Mouse (Mus musculus) retina, adult 2 months (tissue): ENCODE data around the gene Larp4b.
"Not testable (repeated sequence)": the region's sequence is repeated elsewhere in the genome, so short reads cannot be mapped to it uniquely, and the experiment has no call there.

Experiments used
- DNase-seq: peaks from one replicate; pipeline ENCODE4 v3.0.0-alpha.2; 2012; ENCODE audit warnings: low read depth, low spot score

Gene Larp4b

DNA sequence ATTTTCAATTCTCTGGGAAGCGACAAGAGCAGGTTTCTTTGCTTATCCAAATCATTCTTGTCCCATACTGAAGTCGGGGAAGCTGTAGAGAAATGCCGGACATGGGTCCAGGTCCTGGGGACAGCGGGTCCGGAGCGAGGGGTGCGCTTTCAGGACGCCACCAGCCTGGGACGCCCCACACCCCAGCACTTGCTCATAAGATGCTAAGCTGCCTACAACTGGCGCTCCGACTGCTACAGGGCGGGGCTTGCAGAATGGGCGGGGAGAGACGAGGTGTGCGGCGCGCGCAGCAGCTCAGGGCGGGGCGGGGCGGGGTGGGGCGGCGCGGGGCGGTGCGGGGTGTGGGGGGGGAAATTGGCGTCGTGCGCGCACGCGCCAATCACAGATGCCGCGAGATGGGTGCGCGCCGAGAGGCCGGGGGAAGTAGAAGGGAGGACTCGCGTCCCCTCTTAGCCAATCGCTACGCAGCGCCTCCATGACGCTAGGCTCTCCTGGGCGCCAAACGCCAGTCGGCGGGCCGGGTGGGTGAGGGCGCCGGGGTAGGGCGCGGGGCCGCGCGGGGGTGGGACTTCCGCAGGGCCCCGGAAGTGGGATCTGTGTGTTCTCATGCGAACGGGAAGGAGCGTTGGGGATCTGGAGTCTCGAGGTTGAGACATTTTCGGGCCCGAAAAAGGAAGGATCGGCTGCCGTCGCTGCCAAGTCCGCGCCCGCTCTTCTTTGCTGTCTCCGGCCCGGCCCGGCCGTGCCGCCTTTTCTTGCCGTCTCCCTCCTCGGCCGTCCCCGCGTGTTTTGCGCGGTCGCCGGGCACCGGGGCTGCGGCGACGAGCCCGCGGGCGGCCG lies at the start of gene Larp4b:
Gene Larp4b, plus strand, starts transcription at position 566 of the 840 bp plus-strand sequence.
- peak; percentile 95 for DNase-seq

DNA sequence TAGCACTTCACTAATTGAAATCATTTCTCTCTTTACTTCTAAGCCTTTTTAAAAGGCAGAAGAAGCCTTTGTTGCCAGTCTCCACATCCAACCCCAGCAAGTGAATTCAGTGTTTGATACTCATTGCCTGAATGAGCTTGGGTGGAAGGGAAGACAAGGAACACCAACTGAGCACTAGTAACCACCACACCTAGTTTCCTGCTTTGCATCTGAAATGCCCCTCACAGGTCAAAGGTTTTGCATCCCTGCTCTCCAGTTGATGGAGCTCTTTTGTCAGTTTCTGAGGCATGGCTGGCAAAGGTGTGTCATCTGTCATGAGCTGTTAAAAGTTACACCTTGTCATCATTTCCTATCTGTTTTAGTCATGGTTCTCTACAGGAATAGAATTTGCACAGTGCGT lies 49.0 kb upstream of the Larp4b start:
- DNase-seq, result no peak

DNA sequence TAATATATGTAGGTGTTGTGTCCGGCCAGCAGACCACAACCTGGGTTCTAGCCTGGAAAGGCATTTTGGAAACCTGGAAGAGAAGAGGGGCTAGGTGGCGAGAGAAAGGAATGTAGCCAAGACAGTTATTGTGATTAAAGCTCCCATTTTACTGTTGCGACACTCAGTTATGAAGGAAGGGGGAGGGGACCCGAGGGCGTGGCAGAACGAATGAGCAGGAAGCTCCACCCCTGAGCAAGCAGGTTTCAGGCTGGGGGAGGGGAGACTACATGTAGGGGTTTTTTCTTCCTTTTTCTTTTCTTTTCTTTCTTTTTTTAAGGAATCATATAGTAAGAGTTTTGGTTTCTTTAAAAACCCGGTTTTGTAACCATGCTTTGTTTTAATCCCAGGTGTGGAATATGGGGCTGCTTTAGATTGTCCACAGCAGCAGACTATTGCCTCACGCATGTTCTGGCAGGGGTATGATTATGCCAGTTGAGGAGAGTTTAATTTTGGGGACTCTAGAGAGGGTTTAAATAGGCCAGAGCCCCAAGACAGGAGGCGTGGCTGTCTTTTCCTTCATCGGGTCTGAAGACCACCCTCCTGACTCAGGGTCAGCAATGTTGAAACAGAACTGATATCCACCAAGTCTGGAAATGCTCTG lies 41.5 kb upstream of the Larp4b start:
- not testable (repeated sequence) for DNase-seq

DNA sequence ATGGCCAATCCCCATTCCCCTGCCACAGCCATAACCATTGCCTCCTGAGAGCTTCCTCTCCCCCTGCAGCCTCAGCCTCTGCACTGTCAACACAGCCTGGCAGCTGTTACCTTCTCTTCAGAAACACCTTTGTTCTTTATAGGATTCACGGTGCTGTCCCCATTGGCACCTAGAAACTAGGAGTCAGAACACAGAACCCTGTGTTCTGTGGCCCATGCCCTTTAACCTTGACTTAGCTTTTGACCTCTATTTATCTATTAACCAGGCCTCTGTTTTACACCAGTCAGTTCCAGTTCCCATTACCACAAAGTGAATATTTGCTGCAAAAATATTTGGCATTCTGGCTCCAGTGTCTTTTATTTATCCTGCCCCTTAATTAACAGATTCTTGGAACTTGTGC lies 36.4 kb upstream of the Larp4b start:
- no peak for DNase-seq

DNA sequence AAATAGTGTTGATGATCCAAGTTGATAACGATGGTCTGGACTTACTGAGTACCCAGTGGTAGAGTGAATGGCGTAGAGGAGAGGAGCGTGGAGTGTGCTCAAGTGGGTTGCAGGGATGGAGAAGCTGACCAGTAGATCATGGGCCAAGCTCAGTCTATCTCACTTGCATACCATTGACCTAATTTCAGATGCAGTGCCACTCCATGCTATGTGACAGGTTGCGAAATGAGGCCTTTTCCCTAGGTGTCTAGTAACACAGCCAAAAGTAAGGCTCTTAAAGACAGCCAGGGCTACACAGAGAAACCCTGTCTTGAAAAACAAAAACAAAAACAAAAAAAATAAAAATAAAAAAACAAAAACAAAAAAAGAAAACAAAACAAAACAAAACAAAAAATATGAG lies 35.0 kb upstream of the Larp4b start:
- DNase-seq, result no peak

DNA sequence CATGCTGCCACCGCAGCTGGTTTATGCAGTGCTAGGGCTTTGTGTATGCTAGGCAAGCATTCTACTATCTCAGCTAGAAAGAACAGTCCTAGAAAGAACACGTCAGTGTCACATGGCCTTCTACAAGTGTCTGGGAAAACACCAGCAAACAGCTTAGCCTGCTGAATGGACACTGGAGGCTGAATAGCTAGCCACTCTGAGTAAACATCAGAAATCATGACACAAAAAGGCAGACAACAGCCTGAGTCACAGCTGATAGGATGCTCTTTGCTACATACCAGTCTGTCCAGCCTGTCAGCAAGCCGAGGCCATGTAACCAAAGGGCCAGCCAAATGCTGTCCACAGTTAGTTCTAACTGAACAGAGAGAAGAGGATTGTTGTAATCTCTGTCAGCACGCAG lies 32.3 kb upstream of the Larp4b start:
- DNase-seq, result no peak

DNA sequence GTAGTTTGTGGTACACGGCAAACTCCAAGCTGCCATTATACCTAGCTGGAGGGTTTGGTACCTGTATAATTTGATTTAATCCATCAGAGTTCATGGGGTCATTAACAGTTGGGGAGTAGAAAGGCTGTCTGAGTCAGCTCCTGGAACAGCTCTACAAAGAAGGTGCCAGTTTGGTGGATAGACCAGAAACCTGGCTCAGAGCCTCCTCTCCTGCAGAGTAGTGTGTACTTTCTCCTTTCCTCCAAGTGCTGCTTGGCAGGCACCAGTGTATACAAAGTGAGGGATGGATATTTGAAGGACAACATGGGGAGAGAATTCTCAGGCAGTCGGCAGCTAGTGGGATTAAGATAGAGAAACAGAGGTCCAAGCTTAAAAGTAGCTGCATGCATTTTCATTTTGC lies 29.5 kb upstream of the Larp4b start:
- DNase-seq, result no peak

DNA sequence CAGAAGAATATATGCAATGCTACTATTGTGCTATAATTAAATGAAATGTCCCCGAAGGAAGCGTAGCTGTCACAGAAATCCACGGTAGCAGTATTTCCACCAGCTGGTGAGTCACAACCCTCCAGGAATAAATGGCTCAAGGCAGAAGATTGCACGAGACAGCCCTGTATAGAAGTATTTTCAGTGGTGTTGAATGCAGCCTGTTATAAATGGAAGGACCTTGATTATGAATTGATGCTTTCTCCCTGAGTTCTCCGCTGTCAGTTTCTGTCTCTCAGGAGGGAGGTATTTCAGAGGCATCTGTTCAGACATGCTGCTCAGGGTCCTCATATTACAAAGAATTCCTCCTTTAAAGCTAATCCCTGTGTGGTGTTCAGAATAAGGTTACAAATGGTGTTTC lies 27.6 kb upstream of the Larp4b start:
- no peak for DNase-seq

DNA sequence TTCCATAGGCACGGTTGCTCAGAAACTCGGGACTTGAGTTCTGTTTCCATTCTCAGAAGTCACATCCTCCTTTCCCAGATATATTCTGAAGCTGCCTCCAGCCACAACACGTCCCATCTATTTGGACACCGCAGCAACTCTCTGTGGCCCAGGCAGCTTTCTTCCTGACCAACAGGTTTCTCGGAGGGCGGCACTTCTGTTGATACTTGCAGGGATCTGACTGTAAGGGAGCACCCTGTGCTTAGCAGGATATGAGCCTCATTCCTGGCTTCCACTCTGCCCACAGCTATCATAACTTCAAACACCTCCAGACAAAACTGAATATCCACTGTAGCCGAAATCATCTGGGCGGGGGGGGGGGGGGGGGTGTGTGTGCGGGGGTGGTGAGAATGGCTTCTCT lies 22.7 kb upstream of the Larp4b start:
- no peak for DNase-seq

DNA sequence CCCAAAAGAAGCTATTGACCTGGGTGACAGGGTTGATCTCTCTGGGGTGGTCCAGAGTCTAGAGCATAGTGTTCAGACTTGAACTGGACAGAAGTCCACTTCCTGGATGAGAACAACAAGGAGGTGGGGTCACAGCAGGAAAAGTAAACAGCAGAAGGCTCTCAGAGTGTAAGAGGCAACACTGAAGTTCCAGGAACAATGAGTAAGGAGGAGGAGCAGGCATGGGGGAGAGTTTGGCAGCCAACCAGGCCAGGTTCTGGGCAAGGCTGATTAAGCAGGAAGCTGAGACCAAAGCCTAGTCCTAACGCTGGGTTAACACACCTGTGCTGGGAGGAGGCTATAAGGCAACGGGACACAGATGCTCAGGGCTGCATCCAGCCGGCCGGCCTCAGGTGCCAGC lies 19.9 kb upstream of the Larp4b start:
- no peak for DNase-seq

DNA sequence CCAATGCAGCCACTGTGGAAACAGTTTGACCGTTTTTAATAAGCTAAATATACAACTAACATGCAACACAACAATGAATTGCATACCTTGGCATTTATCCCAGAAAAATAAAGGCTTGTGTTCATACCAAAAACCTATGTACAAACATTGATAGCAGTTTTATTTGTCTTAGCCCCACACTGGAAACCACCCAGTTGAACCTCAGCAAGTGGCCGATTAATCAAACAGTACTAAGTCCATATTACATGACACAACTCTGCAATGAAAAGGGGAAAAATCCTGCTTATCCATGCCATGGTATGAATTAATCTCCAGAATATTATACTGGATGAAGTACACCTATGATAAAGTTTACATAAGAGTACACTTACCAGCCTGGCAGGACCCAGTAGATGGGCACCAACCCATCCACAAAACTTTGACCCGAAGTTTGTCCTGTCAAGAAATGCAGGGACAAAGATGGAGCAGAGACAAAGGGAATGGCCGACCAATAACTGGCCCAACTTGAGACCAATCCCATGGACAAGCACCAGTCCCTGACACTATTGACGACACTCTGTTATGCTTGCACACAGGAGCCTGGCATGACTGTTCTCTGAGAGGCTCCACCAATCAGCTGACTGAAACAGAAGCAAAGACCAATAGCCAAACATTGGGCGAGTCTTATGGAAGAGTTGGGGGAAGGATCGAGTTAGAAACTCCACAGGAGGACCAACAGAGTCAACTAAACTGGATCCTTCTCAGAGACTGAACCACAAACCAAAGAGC lies 17.7 kb upstream of the Larp4b start:
- no peak for DNase-seq

DNA sequence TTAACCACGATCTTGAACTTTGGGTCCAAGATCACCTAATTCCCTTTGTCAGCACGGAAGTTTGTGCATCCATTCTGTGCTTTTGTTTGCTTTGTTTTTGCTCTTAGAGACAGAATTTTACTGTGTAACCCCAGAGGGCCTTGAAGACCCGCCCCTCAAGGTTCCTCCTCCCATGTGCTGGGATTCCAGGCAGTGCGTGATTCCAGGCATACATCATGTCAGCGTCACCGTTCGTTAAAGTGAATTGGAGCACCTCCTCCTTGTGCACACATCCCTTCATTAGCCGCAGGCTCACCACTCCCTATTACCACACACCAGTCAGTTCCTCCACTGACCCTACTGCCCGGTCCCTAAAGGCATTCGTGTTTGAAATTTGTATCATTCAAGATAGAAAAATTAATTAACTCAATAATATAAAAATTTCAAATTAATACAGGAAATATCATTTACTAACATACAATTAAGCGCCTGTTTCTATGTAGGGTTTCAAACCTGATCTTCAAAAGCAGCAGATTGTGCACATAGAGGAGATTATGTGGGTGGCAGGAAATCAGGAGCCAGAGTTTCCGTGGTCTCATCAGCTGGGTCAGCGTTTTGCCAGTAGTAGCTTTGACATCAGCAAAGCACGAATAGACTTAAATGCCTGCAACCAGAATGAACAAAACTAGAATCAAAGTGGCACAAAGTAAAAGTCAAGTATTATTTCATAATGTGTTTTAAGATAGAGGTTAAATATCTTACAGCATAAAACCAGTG lies 11.4 kb upstream of the Larp4b start:
- no peak for DNase-seq

DNA sequence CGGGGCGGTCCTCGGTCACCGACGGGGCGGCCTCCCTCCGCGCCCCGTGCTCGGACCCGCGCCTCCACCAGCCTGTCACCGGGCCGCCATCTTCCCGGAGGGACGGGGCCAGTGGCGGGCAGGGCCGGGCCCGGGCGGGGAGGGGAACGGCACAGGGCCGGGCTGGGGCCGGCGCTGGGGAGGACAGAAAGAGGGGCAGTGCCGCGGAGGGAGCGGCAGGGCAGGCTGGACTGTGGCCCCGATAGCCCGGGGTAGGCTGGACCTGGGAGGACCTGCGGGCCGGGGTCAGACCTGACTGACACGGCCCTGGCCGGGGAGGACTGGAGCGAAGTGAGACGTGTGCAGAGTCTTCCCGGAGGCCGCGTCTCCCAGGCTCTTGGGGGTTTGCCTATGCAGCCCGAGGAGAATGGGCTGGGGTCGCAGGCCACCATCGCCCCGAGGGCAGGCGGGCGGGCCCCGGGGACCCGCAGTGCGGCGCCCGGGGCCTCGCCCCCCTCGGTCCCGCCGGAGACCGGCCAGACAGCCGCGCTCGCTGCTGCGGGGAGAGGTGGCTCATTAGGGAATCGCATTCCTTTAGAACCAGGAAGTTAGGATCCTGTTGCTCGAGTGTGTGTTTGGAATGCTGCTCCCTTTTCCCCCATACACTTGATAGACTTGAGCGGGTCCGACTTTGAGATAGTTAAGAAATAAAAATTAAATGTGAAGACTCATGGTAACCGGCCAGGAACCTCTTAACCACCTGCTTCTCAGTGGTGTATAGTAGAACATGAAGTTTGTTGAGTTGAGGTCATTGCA lies 702 bp downstream of the Larp4b start:
- DNase-seq, result no peak

DNA sequence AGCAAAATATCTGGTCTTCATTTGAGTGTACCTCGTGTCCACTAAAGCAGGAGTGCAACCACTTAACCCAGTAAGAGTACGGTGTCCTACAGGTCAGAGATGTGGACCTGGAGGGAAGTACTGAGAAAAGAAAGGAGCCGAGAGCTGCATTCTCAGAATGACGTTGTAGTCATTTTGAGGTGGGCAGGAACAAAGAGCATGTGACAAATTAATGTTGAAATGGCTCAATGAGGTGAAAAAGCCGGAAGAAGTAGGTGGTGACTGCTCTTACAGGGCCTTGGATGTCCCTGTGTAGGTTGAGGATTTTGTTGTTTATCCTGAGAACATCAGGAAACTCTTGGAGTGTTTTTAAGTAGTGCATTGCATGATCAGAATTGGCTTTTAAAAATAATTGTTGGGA lies 5.6 kb downstream of the Larp4b start:
- no peak for DNase-seq

DNA sequence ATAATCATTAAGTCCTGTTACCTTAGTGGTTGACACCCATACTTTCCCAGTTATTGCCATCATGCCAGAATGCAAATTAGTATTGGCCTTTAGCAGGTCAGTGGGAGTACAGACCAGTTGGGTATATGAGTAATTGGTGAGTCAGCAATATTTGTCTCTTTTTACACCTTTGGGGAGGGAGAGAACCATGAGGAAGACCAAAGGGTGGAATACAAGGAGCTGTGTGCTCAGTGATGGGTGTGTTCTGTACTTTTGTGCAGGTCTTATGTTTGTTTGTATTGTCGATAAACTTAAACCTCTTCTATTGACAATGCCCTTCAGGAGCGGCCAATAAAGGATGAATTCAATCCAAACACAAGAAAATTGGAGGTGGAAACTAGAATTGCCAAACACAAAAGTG lies 6.8 kb downstream of the Larp4b start:
- no peak for DNase-seq

DNA sequence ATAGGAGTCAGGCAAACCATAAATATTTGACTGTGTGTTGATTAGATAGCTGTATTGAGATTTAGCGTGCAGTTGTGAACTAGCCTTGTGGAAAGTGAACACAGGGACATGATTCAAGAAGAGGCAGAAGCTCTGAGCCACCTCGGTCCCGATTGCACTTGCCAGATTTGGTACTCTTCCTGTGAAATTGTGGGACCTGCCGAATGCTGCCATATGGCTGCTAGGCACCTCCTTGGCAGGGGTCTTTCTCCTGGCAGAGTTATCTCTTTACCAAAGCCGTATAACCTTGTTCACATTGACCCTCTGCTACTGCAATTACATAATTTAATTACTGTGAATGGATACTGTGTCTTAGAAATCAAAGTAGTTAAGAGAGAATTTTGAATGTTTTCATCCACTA lies 12.6 kb downstream of the Larp4b start:
- no peak for DNase-seq

DNA sequence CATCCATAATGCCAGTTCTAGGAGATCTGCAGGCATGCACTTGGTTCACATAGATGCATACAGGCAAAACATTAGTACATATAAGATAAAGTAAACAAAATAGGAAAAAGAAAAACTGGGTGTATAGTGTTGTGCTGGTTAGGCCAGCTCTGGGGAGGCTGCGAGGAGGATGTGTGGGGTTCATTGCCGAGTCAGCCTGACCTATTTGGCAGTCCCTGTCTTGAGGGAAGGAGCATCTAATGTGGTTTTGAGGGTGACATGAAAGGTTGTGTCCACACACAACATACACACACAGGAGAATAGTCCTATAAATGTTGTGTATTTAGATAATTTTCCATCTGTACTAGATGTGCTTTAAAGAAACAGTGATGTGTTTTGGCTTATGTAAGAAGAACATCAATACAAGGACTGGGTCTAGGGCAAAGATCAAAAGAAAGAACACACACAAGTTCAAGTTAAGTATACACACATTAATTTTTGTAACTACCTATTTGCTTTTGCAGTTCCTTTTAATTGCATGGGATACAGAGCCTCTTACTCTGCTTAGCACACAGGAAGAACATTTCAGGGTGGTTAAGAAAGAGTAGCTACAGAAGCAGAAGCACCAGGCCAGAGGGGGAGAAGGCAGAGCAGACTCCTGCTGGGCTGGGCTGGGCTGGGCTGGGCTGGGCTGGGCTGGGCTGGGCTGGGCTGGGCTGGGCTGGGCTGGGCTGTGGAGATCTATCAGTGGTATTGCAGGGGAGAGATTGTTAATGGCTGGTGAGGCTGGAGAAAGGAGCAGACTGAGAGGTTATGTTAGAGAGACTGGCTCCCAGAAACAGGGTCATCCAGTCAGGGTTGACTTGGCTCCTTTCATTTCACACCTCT lies 13.5 kb downstream of the Larp4b start:
- no peak for DNase-seq

DNA sequence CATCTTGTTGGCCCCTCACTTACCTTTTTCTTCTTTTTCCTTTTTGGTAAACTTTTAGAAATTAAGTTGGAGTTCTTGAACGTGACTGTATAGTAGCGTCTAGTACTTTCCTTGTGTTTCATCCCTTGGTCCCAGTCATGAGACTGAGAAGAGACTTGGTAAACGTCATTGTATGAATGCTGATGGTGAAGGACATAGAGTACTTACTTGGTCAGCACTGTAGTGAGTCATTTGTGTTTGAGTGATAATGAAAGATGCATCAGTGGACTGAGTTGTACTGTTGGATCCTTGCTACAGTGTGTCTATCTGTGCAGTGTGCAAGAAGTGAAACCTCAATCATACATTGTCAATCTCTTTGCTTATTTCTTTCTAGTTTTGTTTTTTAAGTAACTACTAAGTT lies 20.1 kb downstream of the Larp4b start:
- no peak for DNase-seq

DNA sequence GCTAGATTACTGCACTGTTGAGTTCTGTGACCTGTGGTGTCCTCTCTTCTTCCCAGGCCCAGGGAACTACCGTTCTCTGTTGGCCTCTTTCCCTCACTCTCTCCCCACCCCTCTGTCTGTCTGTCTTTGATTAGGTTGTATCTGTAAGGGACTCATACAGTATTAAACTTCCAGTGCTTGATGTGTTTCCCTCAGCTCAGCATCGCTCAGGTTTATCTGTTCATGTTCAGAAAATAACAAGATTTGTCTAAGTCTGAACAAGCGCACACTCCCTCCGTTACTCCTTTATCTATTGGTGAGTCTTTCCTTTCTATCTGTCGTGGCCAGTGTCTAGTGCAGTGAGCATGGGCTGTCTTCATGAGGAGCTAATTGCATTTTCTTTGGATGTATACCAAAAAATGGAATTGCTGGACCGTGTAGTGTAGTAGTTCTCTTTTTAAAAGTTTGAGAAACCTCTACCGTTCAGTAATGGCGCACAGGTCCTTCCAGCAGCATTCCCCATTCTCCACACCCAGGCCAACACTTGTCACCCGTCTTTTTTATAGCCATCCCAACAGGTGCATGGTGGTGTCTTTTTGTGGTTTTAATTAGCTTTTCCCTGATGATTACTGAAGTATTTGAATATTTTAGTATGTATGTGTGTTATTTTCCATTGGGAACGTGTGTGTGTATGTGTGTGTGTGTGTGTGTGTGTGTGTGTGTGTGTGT lies 27.3 kb downstream of the Larp4b start:
- DNase-seq, result no peak
